Mouse (Mus musculus): ENCODE data around the gene Shb.

GRCm38 (mm10) chr4:45421519-45422260, 110.6 kb downstream of the Shb start:
- TF ChIP-seq EP300 (IDR thresholded peaks at IDR 0.05; ENCODE audit: low read depth) (no peak), CTCF (IDR thresholded peaks at IDR 0.05; ENCODE audit: low read depth) (no peak)
